Mouse (Mus musculus) lung, adult 18-20 months (tissue): ENCODE measurements around the gene Gm27021.

ENCODE experiments used
- DNase-seq, 2 experiments: peaks; one replicate each; pipeline ENCODE4 v3.0.0; 2022; ENCODE audit warnings: mixed read lengths in 2 of 2

Gm27021 gene

DNA sequence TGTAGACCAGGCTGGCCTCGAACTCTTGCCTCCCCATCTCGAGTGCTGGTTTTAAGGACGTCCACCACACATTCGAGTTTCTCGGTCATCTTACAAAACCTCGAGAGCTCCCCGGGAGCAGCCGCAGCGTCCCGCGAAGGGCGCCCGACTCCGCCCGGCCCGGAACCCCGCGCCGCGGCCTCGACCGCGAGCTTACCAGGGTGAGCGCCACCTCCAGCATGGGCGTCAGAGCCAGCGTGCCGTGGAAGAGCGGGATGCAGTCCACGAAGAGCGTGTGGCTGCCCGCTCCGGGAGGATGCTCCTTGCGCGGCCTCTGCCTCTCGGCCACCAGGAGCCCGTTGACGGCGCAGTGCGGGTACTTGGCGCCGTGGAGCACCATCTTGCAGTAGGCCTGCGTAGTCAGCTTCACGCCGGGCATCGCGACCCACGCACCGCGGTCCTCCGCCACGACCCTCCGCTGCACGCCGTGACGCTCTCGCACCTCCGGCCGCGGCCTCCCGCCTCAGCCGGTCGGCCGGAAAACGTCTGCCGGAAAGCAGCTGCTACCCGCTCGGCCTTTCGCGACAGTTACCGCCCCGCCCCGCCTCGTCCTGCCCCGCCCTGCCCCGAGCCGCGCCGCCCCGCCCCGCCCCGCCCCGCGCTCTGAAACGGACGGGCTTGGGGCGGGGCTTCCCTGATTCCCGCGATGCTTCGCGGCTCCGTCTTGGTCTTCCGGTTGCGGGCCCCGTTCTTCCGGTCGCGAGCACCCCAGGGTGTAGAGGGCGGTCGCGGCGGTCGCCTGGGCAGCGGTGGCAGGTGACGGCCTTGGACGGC, at the start of gene Gm27021, which contains the start of gene Cox4i1:
TSS of gene Gm27021 (minus strand) at position 519 of the 813 bp plus-strand sequence.
TSS of gene Cox4i1 (plus strand) at position 662 of the 813 bp plus-strand sequence.
- peak; percentile 91 to 94 for DNase-seq

DNA sequence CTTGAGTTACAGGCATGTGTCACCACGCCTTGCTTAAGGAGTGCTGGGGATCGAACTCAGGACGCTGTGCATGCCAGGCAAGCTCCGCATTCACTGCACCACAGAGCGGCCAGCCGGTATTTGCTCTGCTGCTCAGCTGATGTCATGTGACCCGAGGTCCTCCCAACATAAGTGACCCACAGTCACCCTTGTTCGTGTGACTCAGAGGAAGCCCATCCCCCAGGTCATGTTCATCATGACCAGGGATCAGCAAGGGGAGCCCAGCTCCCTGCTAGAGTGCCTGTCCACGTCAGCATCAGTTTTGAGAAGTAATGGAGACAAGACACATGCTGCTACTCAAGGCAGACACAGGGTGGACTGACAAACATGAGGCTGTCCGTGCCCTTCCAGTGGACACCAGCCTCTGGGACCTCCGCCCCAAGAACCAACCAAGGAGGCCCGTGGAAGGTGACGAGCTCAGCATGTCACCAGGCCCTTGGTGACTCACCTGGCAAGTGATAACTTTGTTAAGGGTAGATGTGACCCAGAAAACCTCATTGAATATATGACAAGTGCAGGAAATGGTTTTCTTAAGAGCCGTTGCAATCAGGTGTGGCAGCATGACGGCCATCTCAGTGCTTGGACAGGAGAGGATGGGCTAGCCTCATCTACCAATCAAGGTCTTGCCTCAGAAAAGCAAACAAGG, 48.3 kb upstream of the Gm27021 start:
- DNase-seq, result no peak

DNA sequence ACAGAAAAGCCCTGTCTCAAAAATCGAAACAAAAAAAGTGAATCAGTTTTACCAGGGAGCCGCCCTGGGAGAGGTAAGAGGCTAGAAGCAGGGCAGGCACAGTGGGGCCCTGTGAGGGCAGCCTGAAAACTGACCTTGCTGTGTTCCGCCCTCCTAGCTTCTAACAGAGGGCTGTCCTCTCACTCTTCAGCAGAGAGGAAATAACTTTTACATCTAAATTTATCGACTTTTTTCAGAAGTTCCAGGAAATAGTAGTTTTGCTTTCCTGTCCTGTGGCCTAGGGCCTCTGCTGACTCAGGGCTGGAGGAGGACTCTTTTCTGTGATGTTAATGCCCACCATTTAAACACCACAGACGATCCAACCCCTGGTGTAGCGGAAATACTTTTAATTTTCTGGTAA, 47.3 kb upstream of the Gm27021 start:
- no peak for DNase-seq

- DNase-seq, result no peak
These were observed 41.3 kb upstream of the Gm27021 start for GRCm38 (mm10) chr8:120709176-120709575.

DNA sequence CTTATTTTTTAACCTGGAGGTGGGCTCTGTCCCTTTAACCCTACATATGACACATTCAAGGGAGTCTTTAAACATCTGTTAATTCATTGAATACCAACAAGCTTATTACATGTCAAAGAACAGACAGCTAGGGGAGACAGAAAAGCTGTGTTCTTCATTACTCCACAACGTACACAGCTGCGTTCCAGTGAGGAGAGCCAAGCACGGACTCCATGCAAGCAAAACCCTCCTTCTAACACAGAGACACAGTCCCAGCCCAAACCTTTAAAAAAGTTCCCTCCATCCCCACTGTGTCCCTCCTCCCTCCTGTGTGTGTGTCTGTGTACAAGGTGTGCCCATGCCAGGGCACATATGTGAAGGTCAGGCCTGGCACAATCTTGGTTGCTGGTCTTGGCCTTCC, 38.3 kb upstream of the Gm27021 start:
- no peak for DNase-seq

DNA sequence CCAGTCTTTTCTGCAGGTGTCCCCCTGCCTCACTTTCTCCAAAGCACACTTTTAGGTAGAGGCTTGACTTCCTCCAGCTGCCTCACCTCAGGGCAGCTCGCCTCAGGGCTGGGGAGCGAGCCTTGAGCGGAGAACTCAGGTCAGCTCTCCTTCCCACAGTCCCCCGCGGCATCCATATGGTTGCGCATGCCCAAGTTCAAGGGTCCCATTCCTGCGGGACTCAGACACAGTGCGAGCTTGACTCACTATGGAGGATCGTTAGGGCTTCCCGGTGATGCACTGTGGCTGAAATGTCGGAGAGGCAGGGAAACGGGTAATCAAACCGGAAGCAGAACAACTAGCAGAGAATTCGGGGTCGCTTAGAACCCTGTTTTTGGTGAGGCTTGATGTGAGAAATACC, 37.3 kb upstream of the Gm27021 start:
- no peak for DNase-seq

- no peak for DNase-seq
These were observed 36.3 kb upstream of the Gm27021 start for GRCm38 (mm10) chr8:120704203-120704602.

DNA sequence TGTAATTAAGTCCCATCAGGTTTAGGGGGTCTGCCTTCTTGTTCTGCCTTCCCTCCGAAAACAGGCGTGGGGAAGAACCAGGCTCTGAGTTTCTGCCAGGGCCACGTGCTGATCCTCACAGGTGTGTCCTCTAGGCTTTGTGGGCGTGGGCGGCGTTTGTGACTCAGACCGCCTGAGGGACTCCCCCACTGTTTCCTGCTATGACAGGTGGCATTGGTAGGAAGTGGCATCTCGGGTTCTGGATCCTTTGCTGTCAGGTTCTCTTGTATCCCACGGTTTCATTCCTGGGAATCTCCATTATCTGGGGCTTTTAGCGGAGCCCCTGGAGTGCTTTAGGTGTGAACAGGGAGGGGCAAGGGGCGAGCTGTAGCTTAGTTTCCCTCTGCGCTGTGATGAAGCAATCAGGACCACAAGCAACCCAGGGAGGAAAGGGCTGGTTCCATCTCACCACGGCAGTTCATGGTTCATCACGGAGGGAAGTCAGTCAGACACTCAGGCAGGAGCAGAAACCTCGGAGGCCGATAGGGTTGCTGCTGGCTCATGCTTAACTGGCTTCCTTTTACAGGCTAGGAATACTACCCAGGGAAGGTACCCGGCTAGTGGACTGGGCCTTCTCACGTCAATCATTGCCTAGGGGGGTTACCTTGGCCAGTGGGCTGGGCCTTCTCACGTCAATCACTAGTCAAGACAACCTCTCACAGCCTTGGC, 34.0 kb upstream of the Gm27021 start:
- DNase-seq, result peak in 1 of 2 experiments; percentile 45

- no peak for DNase-seq
These were observed 32.2 kb upstream of the Gm27021 start for GRCm38 (mm10) chr8:120700053-120700452.

DNA sequence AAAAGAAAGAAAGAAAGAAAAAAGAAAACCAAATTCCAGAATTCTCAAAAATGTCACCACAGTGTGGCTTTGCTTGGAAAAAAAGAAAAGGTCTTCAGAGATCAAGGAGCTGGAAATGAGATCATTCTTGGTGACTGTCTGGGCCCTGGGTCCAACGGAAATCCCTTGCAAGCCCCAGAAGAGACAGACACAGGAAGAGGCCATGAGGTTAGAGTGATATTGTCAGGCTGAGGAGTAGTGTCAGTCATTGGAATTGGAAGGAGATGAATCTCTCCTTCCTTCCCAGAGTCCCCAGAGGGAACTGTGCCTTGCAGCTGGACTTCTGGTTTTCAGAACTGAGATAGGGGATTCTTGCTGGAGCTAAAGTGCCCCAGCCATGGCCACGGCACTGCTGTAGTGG, 31.7 kb upstream of the Gm27021 start:
- no peak for DNase-seq

- DNase-seq, result no peak
These were observed 31.2 kb upstream of the Gm27021 start for GRCm38 (mm10) chr8:120699079-120699478.

- no peak for DNase-seq
These were observed 30.5 kb upstream of the Gm27021 start for GRCm38 (mm10) chr8:120698426-120698825.

GRCm38 (mm10) chr8:120697979-120698272, 30.0 kb upstream of the Gm27021 start:
- DNase-seq, result no peak

DNA sequence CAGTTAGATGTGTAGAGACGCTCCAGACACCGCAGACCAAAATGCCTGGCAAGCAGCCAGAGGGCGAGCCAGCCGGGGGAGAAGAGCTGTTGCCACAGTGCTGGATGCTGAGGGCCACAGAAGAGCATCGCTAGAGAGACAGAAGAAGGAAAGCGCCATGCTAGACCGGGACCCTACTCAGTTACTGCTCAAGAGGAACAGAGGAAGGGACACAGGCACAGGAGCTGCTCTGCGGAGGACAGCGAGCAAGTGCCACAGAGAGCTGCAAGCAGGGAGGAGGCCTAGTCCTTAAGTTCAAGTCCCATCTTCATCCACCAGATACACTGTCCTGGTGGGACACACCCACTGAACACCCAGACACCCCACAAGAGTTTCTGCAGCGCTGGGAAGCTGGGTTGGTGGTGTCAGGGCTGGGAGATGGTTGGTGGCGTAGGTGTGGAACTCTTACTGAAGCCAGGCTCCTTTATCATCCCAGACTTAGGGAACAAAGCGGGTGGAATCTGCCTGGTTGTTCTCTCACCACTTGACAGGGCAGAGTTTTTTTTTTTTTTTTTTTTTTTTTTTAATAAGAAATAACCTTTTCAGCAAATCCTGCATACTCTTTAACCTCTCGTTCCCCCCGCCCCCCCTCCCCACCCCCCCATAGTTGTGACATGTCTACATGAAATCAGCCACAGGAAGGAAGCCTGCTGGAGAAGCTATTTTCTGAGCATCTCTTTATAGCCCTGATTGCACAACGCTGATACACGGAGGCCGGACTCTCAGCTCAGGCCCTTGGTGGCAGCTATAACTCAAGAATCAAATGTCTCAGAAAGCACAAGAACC, 29.5 kb upstream of the Gm27021 start:
- peak; percentile 48 to 50 for DNase-seq

DNA sequence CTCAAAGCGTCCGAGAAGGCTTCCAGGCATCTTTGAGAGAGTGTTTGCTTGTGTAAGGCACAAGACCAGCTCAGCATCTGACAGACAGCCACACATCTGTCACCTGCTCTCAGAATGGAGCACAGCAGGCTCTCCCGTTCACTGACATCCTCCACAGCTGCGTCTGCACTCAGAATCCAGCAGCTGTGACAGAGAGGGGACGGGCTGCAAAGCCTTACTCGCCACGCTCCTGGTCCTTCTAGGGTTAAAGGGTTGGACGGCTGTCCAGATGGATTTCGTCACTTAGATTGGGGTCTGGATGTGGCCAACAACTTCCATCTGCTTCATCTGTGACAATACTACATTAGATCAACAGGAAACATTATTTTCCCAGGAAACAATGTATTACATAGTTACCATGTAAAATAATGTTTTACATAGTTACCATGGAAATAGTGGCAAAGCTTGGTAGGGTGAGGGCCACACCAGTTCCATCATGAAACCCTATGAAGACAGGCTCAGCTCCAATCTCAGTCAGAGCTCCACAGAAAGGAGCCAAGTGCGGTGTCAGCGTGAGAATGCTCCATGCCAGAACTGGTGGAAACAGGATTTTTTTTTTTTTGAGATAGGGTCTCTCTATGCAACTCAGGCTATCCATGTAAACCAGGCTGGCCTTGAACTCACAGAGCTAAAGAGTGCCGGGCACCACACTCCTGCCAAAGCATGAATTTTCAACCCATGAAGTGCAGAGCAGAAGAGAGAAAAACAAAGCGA, 28.7 kb upstream of the Gm27021 start:
- no peak for DNase-seq

GRCm38 (mm10) chr8:120693861-120694493, 26.1 kb upstream of the Gm27021 start:
- DNase-seq, result peak in 1 of 2 experiments; percentile 40

GRCm38 (mm10) chr8:120692934-120693333, 25.1 kb upstream of the Gm27021 start:
- no peak for DNase-seq

DNA sequence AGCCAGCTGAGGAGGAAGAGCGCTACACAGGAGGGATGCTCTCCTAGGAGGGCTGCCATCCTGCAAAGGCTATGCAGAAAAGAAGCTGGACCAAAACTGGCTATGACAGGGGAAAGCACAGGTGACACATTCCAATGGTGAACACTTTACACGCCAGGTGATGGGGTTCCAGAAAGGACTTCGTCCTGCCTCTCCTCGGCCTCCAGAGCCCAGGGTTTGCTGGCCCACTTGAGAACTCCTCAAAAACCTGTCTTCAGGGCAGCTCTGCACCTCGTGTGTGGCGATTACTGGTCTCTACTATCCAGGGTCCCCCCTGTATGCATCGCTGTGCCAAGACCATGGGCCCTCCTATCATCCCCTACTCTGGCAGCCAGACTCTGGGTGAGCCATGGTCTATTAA, 20.6 kb upstream of the Gm27021 start:
- DNase-seq, result no peak

GRCm38 (mm10) chr8:120687786-120688185, 19.9 kb upstream of the Gm27021 start:
- DNase-seq, result no peak

DNA sequence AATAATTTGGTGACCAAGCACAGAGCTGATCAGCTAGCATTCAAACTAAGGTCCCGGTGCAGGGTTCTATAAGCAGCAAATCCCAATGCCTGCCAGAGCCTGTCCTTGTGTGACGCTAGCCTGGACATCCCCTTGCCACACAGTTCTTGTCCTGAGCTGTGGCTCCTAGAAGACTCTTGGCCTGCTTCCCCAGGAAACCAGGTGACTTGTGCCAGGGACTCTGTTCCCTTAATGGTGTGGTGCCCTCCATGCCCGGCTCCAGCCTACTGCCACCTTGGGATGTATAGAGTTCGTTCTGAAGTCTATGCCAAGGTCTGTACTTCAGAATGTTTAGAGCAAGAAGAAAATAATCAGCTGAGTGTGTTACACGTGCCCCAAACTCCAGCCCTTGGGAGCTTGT, 18.7 kb upstream of the Gm27021 start:
- DNase-seq, result no peak

DNA sequence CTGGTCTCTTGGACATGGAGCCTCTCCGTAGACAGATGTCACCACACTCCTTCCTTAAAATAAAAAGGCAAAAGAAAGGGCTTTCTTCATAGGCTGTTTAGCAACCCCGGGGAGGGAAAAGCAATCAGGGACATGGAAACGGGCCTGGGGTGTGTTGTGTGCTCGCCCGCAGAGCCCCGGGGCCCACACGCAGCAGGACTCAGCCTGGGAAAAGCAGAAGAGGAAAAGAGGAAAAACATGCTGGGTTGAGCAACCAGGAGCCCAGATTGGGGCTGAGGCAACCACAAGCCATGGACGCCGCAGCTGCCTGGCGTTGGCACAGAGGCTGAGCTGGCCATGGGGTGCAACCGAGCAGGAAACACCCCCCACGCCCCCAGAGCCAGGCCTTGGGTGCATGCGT, 18.2 kb upstream of the Gm27021 start:
- peak; percentile 58 to 68 for DNase-seq

- no peak for DNase-seq
These were observed 17.7 kb upstream of the Gm27021 start for GRCm38 (mm10) chr8:120685591-120685990.
